Mouse (Mus musculus) retina, adult 2 months (tissue): ENCODE data around the gene Idua.

ENCODE experiments used
- DNase-seq: peaks from one replicate; pipeline ENCODE4 v3.0.0-alpha.2; 2012; ENCODE audit warnings: low read depth, low spot score

The Idua gene

GRCm38 (mm10) chr5:108679909-108680308, 19.8 kb downstream of the Idua start:
- no peak for DNase-seq

DNA sequence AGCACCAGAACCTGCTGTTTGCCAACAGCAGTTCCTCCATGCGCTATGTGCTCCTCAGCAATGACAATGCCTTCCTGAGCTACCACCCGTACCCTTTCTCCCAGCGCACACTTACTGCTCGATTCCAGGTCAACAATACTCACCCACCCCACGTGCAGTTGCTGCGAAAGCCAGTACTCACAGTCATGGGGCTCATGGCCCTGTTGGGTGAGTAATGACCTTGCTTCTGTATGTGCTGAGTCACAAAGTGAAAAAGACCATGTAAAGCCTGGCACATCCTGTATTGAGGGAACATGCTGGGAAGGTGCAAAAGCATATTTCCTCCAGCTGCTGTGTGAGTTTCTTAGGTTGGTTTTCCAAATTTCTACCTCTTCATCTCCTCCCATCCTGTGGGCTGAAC, 20.7 kb downstream of the Idua start:
- no peak for DNase-seq

DNA sequence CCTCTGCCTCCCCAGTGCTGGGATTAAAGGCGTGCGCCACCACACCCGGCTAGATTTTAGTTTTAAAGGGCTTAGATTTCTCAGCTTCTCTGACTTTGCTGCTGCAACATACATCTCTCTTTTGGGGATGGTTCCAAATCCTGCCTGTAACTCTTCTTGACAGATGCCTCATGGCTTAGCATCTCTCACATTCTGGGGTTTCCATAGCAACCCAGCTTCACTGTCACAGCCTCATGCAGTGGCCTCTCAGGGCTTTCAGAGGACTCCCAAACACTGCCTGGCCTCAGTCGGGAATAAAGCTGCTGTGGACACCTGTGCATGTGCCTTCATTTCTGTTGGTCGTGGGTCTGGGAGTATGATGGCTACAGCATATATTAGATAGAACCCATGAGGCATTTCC, 29.0 kb downstream of the Idua start:
- no peak for DNase-seq

- no peak for DNase-seq
Measured at GRCm38 (mm10) chr5:108691152-108691551, 31.0 kb downstream of the Idua start.

DNA sequence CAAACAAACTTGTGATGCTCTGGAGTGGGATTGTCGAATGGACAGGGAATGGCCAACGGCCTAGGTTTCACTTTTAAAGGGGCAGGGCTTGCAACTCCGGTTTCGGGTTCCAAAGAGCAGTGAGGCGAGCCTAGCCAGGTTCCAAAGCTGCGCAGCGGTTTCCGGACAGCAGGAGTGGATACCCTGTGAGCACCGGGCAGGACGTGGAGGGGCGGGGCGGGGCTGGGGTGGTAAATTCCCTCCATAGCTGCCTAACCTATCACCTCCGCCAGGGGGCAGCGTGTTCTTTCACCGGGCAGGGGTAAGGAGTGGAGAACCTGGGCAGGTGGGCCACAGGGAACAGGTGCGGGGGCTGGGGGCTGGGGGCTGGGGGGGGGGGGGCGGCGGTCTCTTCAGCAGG, 32.1 kb downstream of the Idua start, which contains the start of gene Fgfrl1:
Gene Fgfrl1 (plus strand): TSS at position 112 of the 400 bp plus-strand sequence.
- DNase-seq = no peak

GRCm38 (mm10) chr5:108693872-108694288, 33.7 kb downstream of the Idua start:
- DNase-seq = no peak

GRCm38 (mm10) chr5:108694352-108695261, 34.5 kb downstream of the Idua start:
- no peak for DNase-seq

- no peak for DNase-seq
Measured at GRCm38 (mm10) chr5:108695861-108696260, 35.7 kb downstream of the Idua start.

- DNase-seq = no peak
Measured at GRCm38 (mm10) chr5:108696542-108696941, 36.4 kb downstream of the Idua start.

DNA sequence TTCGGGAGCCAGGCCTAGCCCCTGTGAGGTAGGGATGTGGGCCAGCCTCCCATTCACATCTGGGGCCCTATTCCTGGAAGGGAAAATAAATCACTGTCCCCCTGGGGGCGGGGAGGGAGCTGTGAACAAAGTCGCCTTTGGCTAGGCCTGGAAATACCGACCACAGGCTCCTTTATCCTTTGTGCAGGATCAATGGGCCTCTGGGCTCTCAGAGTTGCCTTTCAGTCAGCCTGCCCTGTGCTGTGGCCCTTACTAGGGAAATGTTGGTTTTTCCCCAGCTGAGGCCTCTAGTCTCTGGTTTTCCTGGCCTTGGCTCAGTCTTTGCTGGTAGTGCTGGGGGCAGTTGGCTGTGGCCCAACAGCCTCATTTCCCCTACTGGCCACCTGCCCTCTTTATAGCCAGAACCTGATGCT, 37.2 kb downstream of the Idua start:
- no peak for DNase-seq

DNA sequence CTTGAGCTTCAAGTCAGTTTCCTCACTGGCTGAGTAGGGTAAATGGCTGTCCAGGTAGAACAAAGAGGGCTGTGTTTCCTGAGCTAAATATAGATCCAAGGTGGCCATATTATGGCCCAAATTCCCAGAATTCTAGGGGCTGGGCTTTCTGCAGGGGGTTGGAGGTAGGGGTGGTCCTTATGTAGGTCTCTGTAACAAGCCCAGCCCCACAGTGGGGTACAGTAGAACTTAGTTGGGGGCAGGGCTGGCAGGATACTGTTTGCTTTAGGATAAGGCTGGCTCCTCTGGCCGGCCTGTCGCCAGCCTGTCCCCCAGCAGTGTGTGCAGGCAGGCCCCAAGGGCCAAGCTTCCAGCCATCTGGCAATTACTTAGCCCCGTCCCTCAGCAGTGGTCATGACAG, 40.2 kb downstream of the Idua start:
- DNase-seq = no peak

DNA sequence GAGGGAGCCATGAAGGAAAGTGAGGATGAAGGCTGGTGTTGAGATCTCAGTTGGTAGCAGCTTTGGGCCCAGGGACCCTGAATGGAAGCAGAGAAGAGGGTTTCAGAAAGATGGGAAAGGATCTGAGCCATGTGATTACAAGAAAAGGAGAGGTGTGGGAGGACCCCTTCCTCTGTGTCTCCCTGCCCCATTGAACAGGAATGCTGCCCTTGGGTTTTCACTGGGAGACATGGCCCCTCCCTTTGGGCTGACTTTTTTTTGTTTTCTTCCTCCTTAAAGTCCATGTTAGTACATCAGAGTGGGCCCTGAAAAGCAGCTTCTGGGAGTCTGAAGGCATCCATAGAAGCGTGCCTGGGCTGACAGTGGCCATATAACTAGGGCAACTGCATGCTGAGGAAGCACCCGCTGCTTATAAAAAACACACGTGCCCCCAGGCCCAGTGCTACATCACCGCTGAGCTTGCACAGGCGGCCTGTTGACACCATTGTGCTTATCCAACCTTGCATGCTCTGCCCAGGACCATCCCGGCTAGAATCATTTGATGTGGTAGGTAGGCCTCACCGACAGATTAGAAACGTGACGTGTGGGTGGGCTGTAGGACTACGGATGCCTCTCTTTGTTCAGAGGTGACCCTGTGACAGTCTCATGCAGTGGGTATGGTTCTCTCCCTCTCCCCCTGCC, 41.4 kb downstream of the Idua start:
- DNase-seq = no peak

GRCm38 (mm10) chr5:108703754-108704626, 43.9 kb downstream of the Idua start:
- no peak for DNase-seq

DNA sequence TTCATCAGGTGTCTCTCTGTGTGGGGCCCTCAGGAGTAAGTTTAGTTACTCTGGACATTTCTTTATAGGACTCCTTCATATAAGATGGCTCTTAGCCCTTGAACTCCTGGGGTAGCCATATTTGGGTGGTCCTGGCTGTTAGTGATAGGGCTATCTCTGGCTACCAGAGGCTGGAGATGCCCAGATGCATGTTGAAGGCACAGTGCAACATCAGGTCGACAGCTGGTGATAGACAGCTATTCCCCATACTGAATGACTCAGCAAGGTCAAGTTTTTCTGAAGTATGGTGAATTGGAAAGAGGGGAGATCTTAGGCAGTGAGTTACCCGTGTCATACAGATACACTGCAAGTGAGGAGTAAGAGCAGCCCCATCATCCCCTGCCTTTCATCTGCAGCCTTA, 47.6 kb downstream of the Idua start:
- DNase-seq = no peak

DNA sequence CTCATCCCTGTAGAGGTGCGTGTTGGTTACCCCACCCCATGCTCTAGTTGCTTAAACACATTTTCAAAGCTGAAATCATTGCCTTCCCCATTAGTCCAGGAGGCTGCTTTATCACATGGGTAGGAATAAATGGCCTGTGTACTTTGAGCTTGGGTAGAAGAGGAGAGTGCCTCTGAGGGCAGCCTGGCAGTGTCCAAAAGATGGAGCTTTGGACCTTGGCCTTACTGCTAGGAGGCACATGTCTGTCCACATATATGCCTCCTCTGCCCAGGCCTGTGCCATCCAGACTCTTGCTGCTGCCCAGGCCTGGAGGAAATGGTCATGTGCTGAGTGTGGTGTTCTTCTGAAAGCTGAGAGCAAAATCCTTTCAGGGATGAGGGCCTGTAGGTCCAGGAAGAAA, 48.3 kb downstream of the Idua start:
- DNase-seq = no peak

DNA sequence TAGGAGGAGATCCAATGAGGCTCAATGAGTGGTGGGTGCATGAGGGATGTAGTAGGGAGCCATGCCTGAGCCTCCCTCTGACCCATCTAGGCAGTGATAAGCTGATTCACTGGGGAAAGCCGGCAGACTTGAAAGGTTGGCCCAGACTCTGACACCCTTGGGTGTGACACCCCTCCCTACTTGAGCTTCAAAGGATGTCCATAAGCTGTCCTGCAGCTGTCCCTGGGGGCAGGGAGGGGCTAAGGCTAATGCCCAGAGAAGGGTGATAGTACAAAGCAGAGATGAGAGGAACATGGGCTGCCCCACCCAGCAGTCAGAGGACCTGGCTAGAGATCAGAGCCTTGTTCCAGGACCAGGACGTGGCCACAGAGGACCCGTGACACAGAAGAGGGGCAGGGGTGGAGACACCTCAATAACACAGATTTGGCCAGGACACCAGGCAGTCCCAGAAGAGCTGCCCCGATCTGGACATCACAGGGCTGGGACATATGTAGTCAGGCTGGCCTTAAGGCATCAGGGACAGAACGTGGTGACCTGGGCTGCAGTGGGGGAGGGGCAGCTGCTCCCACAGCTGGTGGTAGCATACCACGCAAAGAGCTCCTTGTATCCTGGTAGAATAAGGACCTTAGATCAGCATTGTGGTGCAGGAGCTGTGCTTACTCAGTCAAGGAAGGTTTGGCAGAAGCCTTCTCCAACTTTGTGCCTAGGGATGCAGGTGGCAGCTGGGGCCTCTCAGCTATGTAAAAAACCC, 49.0 kb downstream of the Idua start:
- DNase-seq = no peak

DNA sequence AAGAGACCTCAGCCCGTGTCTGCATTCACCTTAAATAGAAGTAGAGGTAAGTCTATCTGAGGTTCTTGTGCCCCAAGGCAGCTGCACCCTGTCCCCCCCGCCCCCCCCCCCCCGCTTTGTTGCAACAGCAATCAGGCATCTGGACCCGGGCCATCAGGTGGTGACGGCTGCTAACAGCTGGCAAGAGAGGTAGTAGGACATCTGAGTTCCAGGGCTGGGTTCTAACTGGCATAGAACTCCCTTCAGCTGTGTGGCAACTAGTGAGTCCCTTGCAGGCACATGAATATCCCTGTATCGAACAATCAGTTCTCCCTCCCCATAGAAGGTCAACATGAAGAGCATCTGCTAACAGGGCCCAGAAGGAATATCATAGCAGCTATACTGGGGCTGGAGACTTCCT, 51.8 kb downstream of the Idua start:
- no peak for DNase-seq

DNA sequence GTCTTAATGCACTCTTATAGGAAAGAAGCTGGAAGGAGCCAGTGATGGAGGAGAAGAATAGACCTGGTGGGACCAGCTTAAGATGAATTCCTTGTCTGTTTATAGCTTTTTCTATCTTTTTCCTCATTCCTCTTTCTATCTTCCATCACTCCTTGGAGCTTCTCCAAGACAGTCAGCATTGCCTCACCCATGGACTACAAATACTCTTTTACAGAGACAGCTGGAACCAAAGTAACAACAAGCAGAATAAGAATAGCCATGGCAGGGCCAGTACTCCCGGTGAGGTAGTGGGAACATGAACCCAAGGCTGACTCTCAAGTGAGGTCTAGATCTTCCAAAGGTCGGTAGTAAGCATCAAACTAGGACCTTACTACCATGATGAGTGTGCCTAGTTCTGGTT, 53.0 kb downstream of the Idua start:
- DNase-seq = no peak

- DNase-seq = no peak
Measured at GRCm38 (mm10) chr5:108713691-108714090, 53.6 kb downstream of the Idua start.

DNA sequence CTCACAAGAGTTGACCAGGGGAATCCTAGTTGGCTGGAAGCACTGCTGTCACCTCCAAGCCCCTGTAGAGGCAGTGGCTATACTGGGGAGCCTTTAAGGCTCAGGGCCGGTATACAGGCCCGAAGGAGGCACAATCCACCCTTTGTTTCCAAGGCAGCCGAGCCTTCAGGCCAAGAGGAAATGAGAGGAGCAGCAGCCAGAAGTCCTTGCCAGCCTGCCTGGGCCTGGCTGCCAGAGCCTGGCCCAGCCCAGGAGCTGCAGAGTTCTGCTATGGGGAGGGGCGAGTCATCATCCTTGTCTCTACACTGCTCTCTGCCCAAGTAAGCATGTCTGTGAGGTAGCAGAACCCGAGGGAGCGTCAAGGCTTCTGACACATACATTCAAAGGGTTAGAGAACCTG, 54.0 kb downstream of the Idua start:
- no peak for DNase-seq

DNA sequence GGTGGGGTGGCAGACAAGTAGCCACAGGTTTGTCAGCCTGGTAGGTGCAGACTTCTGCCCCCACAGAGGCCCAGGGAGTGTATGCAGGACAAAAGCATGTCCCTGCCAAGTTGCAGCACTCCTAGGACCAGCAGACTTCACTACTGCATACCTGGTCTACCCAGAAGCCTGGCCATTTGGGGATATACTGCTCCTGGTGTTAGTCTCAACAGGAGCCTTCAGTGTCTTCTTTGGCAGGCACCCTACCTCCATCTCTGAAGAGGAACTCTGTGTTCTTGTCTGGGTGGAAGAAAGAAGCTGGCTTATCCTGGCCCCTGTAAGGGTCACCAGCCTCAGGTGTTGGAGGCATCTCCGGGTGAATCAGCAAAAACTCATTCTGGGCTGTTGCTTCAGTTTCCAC, 55.8 kb downstream of the Idua start:
- DNase-seq = no peak
